Mouse (Mus musculus) limb, embryonic 15.5 days (tissue): ENCODE results near the gene Sik1. TPM values are rescaled to one million over a fixed set of nuclear protein-coding genes. Genes with fewer than 3 reads are reported as not detected.

Experiments
- ATAC-seq: fragments of 200-750 bp; cut with Nextera tagmentation; 2 replicates; pipeline ENCODE4 v1.8.0; 2017; ENCODE audit warnings: low read depth, moderate TSS enrichment; ENCODE audit not compliant: insufficient number of reproducible peaks, low FRiP score, low TSS enrichment
- H3K27ac ChIP-seq: fragments of 300-500 bp; sonication (generic); 2 replicates; pipeline ENCODE4 v1.5.1; 2015; ENCODE audit warnings: moderate library complexity, mild to moderate bottlenecking, inconsistent platforms
- H3K27me3 ChIP-seq: fragments of 300-500 bp; sonication (generic); 2 replicates; pipeline ENCODE4 v1.6.1; 2015; ENCODE audit warnings: inconsistent platforms
- H3K36me3 ChIP-seq: fragments of 300-500 bp; sonication (generic); 2 replicates; pipeline ENCODE4 v1.6.1; 2015; ENCODE audit warnings: inconsistent platforms
- H3K4me1 ChIP-seq: fragments of 300-500 bp; sonication (generic); 2 replicates; pipeline ENCODE4 v1.6.1; 2015; ENCODE audit warnings: inconsistent platforms
- H3K4me2 ChIP-seq: fragments of 300-500 bp; sonication (generic); 2 replicates; pipeline ENCODE4 v1.6.1; 2015; ENCODE audit warnings: mild to moderate bottlenecking, inconsistent platforms
- H3K4me3 ChIP-seq: fragments of 300-500 bp; sonication (generic); 2 replicates; pipeline ENCODE4 v1.5.1; 2015; ENCODE audit warnings: mild to moderate bottlenecking, inconsistent platforms
- H3K9ac ChIP-seq: fragments of 300-500 bp; sonication (generic); 2 replicates; pipeline ENCODE4 v1.6.1; 2015; ENCODE audit warnings: inconsistent platforms
- H3K9me3 ChIP-seq: fragments of 300-500 bp; sonication (generic); 2 replicates; pipeline ENCODE4 v1.6.1; 2016; ENCODE audit warnings: inconsistent platforms
- WGBS: fragments of 180-500 bp; shearing (Covaris S2); methylation state at CpG from one replicate; pipeline ENCODE4 v1.1.7; 2015; 5-methylcytosine and 5-hydroxymethylcytosine counted together
- polyA plus RNA-seq: library from polyadenylated mRNA; unstranded; fragments of >200 nt; fragmentation: Nextera tagmentation; extraction: Ambion mirVana; gene quantifications from 2 replicates; pipeline ENCODE4 v1.2.1, GENCODE M21; 2015

The Sik1 gene
- polyA plus RNA-seq, 1 experiment from 2014 or later = 30.5 TPM

DNA sequence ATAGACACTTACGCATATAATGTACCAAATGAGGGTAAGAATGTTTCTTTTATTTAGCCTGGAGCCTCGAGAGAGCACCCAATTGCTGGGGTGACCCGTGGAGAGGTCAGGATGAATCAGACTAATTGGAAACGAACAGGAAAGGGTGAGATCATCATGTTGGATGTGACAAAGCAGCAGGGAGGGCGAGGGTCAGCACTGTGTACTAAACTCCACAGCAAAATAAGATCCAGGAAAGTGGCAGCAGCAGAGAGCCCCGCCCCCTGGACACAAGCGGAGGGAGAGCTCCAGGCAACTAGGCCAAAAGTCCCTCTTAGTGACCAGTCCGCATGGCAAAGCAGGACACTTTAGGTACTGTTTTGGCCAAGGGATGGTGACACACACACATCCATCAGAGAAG, 18.4 kb upstream of the Sik1 start:
- no peak overlapping the region for H3K4me2 ChIP-seq
- WGBS = 62% methylated on average over 8 of the region's 8 CpGs
- H3K4me3 ChIP-seq = no peak overlapping the region
- H3K9ac ChIP-seq = no peak overlapping the region
- H3K4me1 ChIP-seq = peaks cover 19% of the 10 kb centered on the region
- no peak for ATAC-seq
- H3K27ac ChIP-seq = no peak overlapping the region
- H3K36me3 ChIP-seq = no peaks in the 10 kb centered on the region
- H3K27me3 ChIP-seq = no peaks in the 10 kb centered on the region
- no peaks in the 10 kb centered on the region for H3K9me3 ChIP-seq

DNA sequence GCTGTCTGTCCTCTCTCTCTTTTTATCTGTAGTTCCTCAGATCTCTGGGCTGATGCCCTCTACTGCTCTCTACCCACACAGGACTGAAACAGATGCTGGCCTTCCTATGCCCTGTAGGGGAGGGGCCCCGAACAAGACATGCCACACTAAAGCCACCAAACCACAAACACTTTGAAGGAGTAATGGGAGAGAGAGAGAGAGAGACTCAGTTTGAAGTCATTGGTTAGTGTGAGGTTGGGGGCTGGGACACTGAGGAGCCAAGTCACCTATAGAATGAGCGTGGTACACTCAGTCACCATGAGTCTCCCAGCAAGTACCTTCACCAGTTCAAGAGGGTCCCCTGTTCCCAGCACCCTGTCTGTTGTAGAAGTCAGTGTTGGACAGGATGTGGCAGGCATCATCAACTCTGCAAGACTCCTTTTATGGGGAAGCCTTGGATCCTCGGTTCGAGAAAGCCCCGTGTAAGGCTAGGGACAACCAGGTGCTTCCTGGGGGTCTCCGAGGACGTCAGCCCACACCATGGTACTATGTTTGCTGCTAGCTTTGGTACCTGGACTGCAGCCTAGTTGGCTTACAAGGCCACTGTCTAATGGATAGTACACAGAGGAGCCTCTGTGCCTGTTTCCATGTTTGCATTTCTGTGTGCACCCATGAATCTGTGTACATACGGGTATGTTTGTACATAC, 17.7 kb upstream of the Sik1 start:
- no peak overlapping the region for H3K4me2 ChIP-seq
- H3K4me3 ChIP-seq = no peak overlapping the region
- WGBS = 78% methylated on average over 8 of the region's 8 CpGs
- H3K36me3 ChIP-seq = no peaks in the 10 kb centered on the region
- H3K27me3 ChIP-seq = no peaks in the 10 kb centered on the region
- H3K27ac ChIP-seq = no peak overlapping the region
- H3K4me1 ChIP-seq = peaks cover 19% of the 10 kb centered on the region
- H3K9me3 ChIP-seq = no peaks in the 10 kb centered on the region
- ATAC-seq = no peak
- no peak overlapping the region for H3K9ac ChIP-seq

DNA sequence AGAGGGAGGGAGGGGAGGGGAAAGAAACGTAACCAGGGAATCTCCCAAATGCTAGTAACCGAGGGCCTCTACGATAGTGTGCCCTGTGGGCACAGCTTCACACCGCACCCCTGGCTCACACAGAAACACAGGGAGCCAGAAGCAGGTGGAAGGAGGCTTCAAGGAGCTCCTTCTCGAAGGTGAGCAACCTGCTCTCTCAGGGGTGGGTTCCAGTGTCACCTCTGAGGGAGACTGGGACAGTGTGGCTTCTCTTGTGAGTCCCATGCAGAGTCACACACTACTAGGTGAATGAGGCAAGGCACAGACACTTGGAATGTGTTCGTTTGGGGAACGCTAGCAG, 17.2 kb upstream of the Sik1 start:
- no peaks in the 10 kb centered on the region for H3K36me3 ChIP-seq
- no peak overlapping the region for H3K4me2 ChIP-seq
- WGBS = 53% methylated on average over 7 of the region's 7 CpGs
- H3K9me3 ChIP-seq = no peaks in the 10 kb centered on the region
- no peak overlapping the region for H3K9ac ChIP-seq
- H3K4me1 ChIP-seq = peaks cover 15% of the 10 kb centered on the region
- H3K27me3 ChIP-seq = no peaks in the 10 kb centered on the region
- no peak overlapping the region for H3K4me3 ChIP-seq
- no peak overlapping the region for H3K27ac ChIP-seq
- no peak for ATAC-seq

DNA sequence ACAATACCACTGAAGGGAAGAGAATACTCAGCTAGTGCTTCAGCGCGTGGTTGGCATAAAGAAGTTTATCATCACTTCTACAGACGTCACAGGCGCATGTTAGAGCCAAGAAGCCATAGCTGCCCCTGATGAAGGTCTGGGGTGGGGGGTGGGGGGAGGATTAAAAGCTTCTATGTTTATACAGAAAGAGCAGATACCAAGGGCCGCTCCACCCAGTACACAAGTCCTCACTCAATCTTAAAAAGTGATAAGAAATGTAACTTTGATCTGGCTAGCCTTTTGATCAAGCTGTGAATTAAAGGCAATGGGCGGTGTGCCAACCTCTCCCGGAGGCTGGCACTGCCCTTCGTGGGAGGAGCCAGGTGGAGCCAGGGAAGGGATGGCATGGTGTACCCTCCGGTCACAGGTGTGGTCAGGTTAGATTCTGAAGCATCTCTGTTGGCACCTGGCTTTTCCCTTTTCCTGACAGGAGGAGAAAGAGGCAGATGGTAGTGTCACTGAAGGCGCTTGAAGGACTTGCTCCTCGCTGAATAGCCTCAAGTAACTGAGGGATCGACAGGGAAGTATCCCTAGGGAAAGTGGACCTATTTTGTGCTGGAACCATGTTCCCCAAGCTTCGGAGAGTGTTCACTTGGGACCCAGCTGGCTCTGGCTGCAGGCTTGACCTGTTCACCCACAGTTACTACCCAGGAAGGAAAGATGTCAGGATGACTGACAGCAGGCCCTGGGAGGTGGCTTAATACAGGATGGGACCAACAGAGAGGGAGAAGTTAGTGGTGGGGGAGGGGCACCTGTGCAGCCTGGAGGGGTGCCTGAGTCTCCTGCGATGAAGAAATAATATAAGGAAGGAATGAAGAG, 16.6 kb upstream of the Sik1 start:
- no peaks in the 10 kb centered on the region for H3K27me3 ChIP-seq
- H3K4me2 ChIP-seq = no peak overlapping the region
- WGBS = 74% methylated on average over 14 of the region's 14 CpGs
- ATAC-seq = no peak
- peaks cover 9% of the 10 kb centered on the region for H3K4me1 ChIP-seq
- no peak overlapping the region for H3K9ac ChIP-seq
- H3K4me3 ChIP-seq = no peak overlapping the region
- H3K9me3 ChIP-seq = no peaks in the 10 kb centered on the region
- H3K27ac ChIP-seq = no peak overlapping the region
- H3K36me3 ChIP-seq = no peaks in the 10 kb centered on the region

DNA sequence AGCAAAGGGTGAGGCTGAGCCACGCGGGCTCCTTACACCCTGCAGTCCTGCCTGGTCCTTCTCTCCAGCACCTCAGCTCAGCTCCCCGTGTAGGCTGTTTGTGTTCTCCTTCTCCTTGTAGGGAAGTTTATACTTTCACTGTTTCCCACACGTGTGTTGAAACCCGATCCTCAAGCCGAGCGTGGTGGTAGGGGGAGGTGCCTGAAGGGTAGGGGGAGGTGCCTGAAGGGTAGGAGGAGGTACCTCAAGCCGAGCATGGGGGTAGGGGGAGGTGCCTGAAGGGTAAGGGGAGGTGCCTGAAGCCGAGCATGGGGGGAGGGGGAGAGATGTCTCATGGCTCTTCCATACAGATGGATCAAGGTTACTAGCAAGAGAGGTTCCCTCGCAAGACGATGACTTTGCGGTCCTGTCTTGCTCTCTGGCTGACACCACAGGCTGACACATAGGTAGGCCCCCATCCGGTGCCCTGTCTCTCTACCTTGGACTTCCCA, 15.4 kb upstream of the Sik1 start:
- Histone ChIP-seq H3K9ac (no peak overlapping the region), H3K27me3 (no peaks in the 10 kb centered on the region), H3K27ac (no peak overlapping the region), H3K4me3 (peak overlapping the region; percentile 3; the same call in 1 of the 2 replicates), H3K36me3 (no peaks in the 10 kb centered on the region), H3K4me1 (peaks cover 8% of the 10 kb centered on the region), H3K9me3 (no peaks in the 10 kb centered on the region), H3K4me2 (peak overlapping the region; percentile 6; the same call in 1 of the 2 replicates)
- 9% methylated on average over 13 of the region's 13 CpGs for WGBS
- no peak for ATAC-seq

DNA sequence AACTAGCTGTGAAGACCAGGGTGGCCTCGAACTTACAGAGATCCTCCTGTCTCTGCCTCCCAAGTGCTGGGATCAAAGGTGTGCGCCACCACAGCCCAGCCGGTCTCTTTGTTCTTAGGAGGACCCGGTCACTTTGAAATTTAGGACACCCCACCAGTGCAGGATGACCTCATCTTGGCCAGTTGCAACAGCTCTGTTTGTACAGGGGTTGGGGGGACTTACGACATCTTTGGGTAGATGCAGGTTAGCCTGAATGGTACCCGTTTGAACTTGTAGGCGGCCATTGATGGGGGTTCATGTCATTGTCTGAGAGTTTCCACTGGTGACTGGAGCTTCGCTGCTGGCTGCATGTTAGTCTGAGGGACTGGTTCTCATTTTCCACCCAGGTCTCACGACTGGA, 14.8 kb upstream of the Sik1 start:
- H3K4me2 ChIP-seq = peak overlapping the region; percentile 6; the same call in 1 of the 2 replicates
- no peak overlapping the region for H3K9ac ChIP-seq
- H3K4me3 ChIP-seq = no peak overlapping the region; the same call in 1 of the 2 replicates
- ATAC-seq = no peak
- 66% methylated on average over 9 of the region's 9 CpGs for WGBS
- no peaks in the 10 kb centered on the region for H3K27me3 ChIP-seq
- H3K9me3 ChIP-seq = no peaks in the 10 kb centered on the region
- H3K4me1 ChIP-seq = peaks cover 8% of the 10 kb centered on the region
- no peaks in the 10 kb centered on the region for H3K36me3 ChIP-seq
- no peak overlapping the region for H3K27ac ChIP-seq

DNA sequence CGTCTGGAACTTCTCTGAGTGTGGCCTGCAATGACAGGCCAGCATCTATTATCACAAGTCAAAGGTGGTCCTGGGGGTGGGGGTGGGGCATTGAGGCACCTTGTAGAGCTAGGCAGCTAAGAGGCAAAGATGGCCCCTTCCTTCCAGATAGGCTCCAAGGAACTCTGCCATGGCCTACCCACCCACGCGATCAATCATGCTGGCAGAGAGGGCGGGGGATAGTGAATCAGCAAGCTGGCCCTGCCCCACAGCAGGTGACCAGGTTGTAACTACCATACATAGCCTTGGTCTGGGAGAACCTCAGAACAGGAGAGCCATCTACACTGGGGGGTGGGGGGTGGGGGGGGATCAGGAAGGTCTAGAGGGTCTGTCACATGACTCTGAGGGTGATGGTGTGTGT, 12.5 kb upstream of the Sik1 start:
- no peak for ATAC-seq
- H3K4me2 ChIP-seq = no peak overlapping the region
- no peaks in the 10 kb centered on the region for H3K27me3 ChIP-seq
- no peak overlapping the region for H3K9ac ChIP-seq
- no peak overlapping the region for H3K27ac ChIP-seq
- peaks cover 11% of the 10 kb centered on the region for H3K4me1 ChIP-seq
- no peaks in the 10 kb centered on the region for H3K36me3 ChIP-seq
- 79% methylated on average over 4 of the region's 4 CpGs for WGBS
- H3K4me3 ChIP-seq = no peak overlapping the region
- no peaks in the 10 kb centered on the region for H3K9me3 ChIP-seq

DNA sequence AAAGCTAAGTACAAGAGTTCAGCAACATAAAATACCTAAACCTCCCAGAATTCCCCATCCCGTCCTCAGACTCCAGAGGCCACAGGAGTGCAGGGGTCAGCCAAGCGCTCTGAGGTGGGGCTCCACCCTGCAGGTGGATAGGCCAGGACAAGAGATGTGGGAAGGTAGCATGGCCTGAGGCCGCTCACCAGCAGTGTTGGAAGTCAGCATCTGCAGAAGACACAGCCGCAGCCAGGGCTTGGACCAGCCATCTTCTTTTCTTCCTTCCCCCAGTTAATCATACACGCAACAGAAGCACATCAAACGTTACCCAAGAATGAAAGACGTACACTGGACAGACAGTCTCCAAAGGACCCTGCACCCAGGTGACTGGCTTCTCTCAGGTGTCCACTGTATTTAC, 11.5 kb upstream of the Sik1 start:
- WGBS = 87% methylated on average over 7 of the region's 7 CpGs
- H3K4me3 ChIP-seq = no peak overlapping the region
- H3K27ac ChIP-seq = no peak overlapping the region
- no peak overlapping the region for H3K4me2 ChIP-seq
- H3K9me3 ChIP-seq = no peaks in the 10 kb centered on the region
- peaks cover 11% of the 10 kb centered on the region for H3K4me1 ChIP-seq
- no peaks in the 10 kb centered on the region for H3K36me3 ChIP-seq
- no peak overlapping the region for H3K9ac ChIP-seq
- ATAC-seq = no peak
- no peaks in the 10 kb centered on the region for H3K27me3 ChIP-seq

DNA sequence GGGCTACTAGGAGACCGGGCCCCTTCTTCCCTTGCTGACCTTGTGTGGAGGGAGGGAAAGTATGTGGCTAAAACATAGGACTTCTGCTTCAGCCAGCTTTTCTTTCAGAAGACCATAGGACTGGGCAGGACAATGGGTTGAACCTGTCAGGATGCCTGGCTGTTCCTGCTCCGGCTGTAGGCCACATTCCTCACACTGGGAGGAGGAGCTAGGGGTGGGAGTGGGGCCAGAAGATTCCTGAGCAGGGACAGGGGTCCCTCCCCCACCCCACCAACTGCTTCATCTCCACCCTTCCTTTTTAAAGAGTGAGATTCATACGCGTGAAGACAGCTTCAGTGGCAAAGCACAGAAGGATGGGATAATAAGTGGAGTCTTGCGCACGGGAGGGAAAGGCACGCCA, 10.0 kb upstream of the Sik1 start:
- no peaks in the 10 kb centered on the region for H3K36me3 ChIP-seq
- no peaks in the 10 kb centered on the region for H3K27me3 ChIP-seq
- H3K27ac ChIP-seq = no peak overlapping the region
- H3K9me3 ChIP-seq = no peaks in the 10 kb centered on the region
- WGBS = 69% methylated on average over 7 of the region's 7 CpGs
- peaks cover 5% of the 10 kb centered on the region for H3K4me1 ChIP-seq
- ATAC-seq = no peak
- no peak overlapping the region for H3K4me3 ChIP-seq
- H3K4me2 ChIP-seq = no peak overlapping the region
- H3K9ac ChIP-seq = no peak overlapping the region

DNA sequence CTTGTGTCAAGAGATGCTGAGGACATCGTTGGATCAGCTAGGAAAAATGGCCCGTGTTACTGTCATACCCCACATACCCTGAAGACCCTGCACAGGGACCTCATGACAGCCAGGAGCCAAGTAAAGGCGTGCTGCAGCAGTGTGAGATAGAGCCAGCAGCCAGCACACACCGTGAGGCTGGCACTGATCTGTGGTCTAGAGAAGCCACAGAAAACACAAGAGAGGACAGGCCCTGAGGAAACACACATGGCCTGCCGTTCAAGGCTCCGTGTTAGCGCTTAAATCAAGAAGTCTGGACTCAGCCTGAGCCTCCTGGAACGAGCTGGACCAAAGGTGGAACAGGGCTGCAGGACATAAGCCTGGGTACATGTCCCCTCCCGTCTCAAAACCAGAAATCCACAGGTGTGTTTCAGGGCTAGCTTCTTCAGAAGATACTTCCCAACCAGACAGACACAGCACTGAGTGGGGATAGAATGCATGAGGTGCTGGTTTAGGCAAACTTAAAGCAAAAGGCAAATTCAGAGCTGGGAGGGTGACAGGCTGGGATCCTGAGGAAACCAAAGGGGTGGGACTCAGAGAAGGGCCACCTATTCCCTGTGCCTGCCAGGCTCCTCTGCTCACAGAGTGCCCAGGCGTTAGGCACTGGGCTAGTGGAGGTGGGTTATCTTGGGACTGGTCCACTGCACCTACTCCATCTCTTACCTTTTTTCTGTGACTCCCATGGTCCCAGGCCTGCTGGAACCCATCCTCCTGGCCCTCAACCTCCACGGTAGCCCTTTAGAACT, 9.3 kb upstream of the Sik1 start:
- WGBS = 66% methylated on average over 11 of the region's 11 CpGs
- H3K36me3 ChIP-seq = no peaks in the 10 kb centered on the region
- H3K27me3 ChIP-seq = no peaks in the 10 kb centered on the region
- peaks cover 3% of the 10 kb centered on the region; the same call in 1 of the 2 replicates for H3K4me1 ChIP-seq
- no peak overlapping the region for H3K9ac ChIP-seq
- ATAC-seq = no peak
- no peak overlapping the region for H3K4me2 ChIP-seq
- H3K9me3 ChIP-seq = no peaks in the 10 kb centered on the region
- H3K27ac ChIP-seq = no peak overlapping the region
- H3K4me3 ChIP-seq = no peak overlapping the region

DNA sequence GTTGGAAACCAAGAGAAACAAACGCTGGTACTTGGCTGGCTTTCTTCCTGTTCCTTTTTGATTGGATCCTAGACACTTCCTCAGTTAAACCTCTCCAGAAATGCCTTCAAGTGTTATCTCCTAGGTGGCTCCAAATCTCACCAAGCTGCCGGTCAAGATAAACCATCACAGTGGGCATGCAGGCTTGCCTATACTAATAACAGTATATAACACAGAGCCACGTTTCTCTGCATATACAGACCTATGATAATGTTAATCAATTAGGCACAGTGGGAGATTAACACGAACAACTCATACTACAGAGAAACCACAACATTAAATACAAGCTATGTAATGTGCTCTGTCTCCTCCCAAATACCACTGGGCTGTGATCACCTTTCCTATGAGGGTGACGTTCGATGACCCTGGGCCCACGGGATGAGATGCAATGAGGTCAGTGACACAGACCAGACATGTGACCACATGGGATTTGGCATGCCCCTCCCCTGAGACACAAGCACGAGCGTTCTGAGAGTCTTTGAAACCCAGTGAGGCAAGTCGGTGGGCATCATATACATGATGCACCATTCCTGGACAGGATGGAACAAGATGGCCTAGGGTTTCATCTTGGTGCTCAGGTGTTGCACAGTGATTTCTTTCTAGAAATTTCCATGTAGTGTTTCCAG, 7.7 kb upstream of the Sik1 start:
- WGBS = 81% methylated on average over 10 of the region's 10 CpGs
- Histone ChIP-seq H3K9ac (no peak overlapping the region), H3K9me3 (no peaks in the 10 kb centered on the region), H3K36me3 (no peaks in the 10 kb centered on the region), H3K27me3 (no peaks in the 10 kb centered on the region), H3K4me3 (no peak overlapping the region), H3K4me2 (no peak overlapping the region), H3K27ac (no peak overlapping the region), H3K4me1 (peaks cover 3% of the 10 kb centered on the region; the same call in 1 of the 2 replicates)
- no peak for ATAC-seq
